ENCODE assay signal across 19 mouse cellular contexts in the genomic region with DNA sequence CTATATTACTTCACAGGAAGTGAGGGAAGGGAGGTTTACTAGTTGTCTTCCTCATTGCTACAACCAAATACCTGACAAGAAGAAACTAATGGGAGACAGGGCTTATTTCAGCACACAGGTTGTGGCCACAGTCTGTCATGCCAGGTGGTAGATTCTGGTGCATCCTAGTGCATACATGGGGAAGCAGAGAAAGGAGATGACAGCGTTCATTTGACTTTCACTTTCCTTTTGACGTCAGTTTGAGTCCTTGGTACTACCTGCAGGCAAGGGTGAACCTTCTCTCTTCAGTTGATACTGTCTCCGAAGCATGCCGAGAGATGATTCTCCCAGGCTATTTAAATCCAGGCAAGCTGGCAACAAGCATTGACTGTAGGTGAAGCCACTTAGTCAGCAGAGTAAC.
DNase-seq lines count a peak whose midpoint lies in the region; ATAC-seq lines count a peak whose summit lies in the region.
"Had no signal": no experiment of that assay in that cellular context is flagged by ENCODE, and none has a peak within 500 bp of the region (broad histone marks: within the 10 kb centered on the region; RNA-seq: fewer than 3 reads in every experiment).

No protein-coding gene starts in this region.

- no peak overlapping the region for H3K4me2 ChIP-seq in forebrain, embryonic 13.5 days
- H3K4me2 ChIP-seq: heart, embryonic 11.5 days; liver, embryonic 13.5 days; midbrain, embryonic 11.5 days had no signal

- no peak overlapping the region for H3K9ac ChIP-seq in forebrain, embryonic 13.5 days
- H3K9ac ChIP-seq: liver, embryonic 13.5 days had no signal

- WGBS in forebrain, embryonic 13.5 days, result 88% methylated on average over 4 of the region's 4 CpGs
- 92% methylated on average over 4 of the region's 4 CpGs for WGBS in forebrain, embryonic 10.5 days

- intact Hi-C loops in left cerebral cortex, postnatal 25 days (cut with DNase I), result no loop called here

- no peak for ATAC-seq in forebrain, embryonic 13.5 days
- peak; percentile 64 for ATAC-seq in CD4-positive, CD25-positive, alpha-beta regulatory T cell, adult 4 months
- peak; percentile 30 to 39; a peak in 3 of 4 replicates for ATAC-seq in hematopoietic stem cell, adult 5-6 weeks (replicated peaks in 1 of 2; ENCODE audit: insufficient read depth in 1 of 2, low FRiP score in 2 of 2, low TSS enrichment in 1 of 2, low read depth in 1 of 2, poor library complexity in 2 of 2, severe bottlenecking in 2 of 2)

- H3K4me1 ChIP-seq in forebrain, embryonic 13.5 days, result peaks cover 13% of the 10 kb centered on the region
- no peaks in the 10 kb centered on the region for H3K4me1 ChIP-seq in forebrain, embryonic 10.5 days
- H3K4me1 ChIP-seq: embryonic facial prominence, embryonic 10.5 days; limb, embryonic 10.5 days; liver, embryonic 13.5 days had no signal

- no peaks in the 10 kb centered on the region for H3K27me3 ChIP-seq in forebrain, embryonic 13.5 days
- no peaks in the 10 kb centered on the region for H3K27me3 ChIP-seq in forebrain, embryonic 10.5 days (ENCODE audit: poor library complexity, severe bottlenecking)
- H3K27me3 ChIP-seq: liver, embryonic 13.5 days had no signal

- H3K27ac ChIP-seq in forebrain, embryonic 13.5 days, result peak overlapping the region; percentile 65
- H3K27ac ChIP-seq in forebrain, embryonic 10.5 days, result no peak overlapping the region
- H3K27ac ChIP-seq: embryonic facial prominence, embryonic 10.5 days; kidney, postnatal 0 days; limb, embryonic 10.5 days; liver, embryonic 13.5 days had no signal

- DNase-seq in forebrain, embryonic 10.5 days (ENCODE audit: extremely low spot score, low spot score), result no peak
- DNase-seq in brain, adult 2 months (ENCODE audit: low read depth, low spot score), result peak; percentile 79
- DNase-seq in ovary, adult 18-20 months (ENCODE audit: low spot score), result no peak
- DNase-seq in left cerebral cortex, postnatal 25 days (ENCODE audit: low spot score in 2 of 2), result no peak
- no peak for DNase-seq in adrenal gland, postnatal 4 days (ENCODE audit: low spot score in 2 of 2)
- DNase-seq: B cell, adult 2 months; heart, postnatal 36 days; layer of hippocampus, adult 9-11 months; liver, embryonic 13.5 days; lung, postnatal 10 days; thymus, postnatal 36 days had no signal

- H3K36me3 ChIP-seq in forebrain, embryonic 13.5 days (ENCODE audit: poor library complexity, severe bottlenecking), result no peaks in the 10 kb centered on the region
- H3K36me3 ChIP-seq in forebrain, embryonic 10.5 days (replicated peaks), result no peaks in the 10 kb centered on the region
- H3K36me3 ChIP-seq: embryonic facial prominence, embryonic 10.5 days; limb, embryonic 10.5 days; liver, embryonic 13.5 days had no signal

- no peaks in the 10 kb centered on the region for H3K9me3 ChIP-seq in forebrain, embryonic 13.5 days (replicated peaks)
- no peaks in the 10 kb centered on the region for H3K9me3 ChIP-seq in forebrain, embryonic 10.5 days
- H3K9me3 ChIP-seq: embryonic facial prominence, embryonic 10.5 days; limb, embryonic 10.5 days; liver, embryonic 13.5 days had no signal

- H3K4me3 ChIP-seq in forebrain, embryonic 13.5 days, result no peak overlapping the region
- no peak overlapping the region for H3K4me3 ChIP-seq in forebrain, embryonic 10.5 days
- H3K4me3 ChIP-seq: embryonic facial prominence, embryonic 10.5 days; limb, embryonic 10.5 days; liver, embryonic 13.5 days had no signal
